Mouse (Mus musculus) retina, postnatal 1 day (tissue): ENCODE measurements at regions not wholly inside any gene's neighbourhood (a gene's known extent, or its start where the extent isn't known, plus 50 kb on each side); places are given as distances from the start of the nearest gene placed in this dataset.
A peak's percentile ranks its signal among the peaks of the same experiment; 100 is the strongest.

Experiments used
- DNase-seq: peaks from one replicate; pipeline ENCODE4 v3.0.0-alpha.2; 2012

- DNase-seq: no peak
Observed at GRCm38 (mm10) chr4:47630006-47630405, 155.5 kb downstream of the Sec61b start.

GRCm38 (mm10) chr4:47630427-47630826 lies 156.0 kb downstream of the Sec61b start:
- no peak for DNase-seq

GRCm38 (mm10) chr4:47638876-47639494 lies 164.5 kb downstream of the Sec61b start:
- no peak for DNase-seq

GRCm38 (mm10) chr4:47645093-47645492 lies 170.6 kb downstream of the Sec61b start:
- DNase-seq: peak; percentile 17

GRCm38 (mm10) chr4:47648701-47649100 lies 174.2 kb downstream of the Sec61b start:
- DNase-seq: peak; percentile 94

GRCm38 (mm10) chr4:47649951-47650350 lies 175.5 kb downstream of the Sec61b start:
- peak; percentile 26 for DNase-seq

- no peak for DNase-seq
Observed at GRCm38 (mm10) chr4:47651521-47651920, 177.1 kb downstream of the Sec61b start.

GRCm38 (mm10) chr4:47653143-47653542 lies 178.7 kb downstream of the Sec61b start:
- DNase-seq: peak; percentile 96

- DNase-seq: no peak
Observed at GRCm38 (mm10) chr4:47669519-47669918, 195.1 kb downstream of the Sec61b start.

- DNase-seq: no peak
Observed at GRCm38 (mm10) chr4:47670476-47670875, 196.0 kb downstream of the Sec61b start.

GRCm38 (mm10) chr4:47671362-47671761 lies 196.9 kb downstream of the Sec61b start:
- DNase-seq: no peak

GRCm38 (mm10) chr4:47681141-47681540 lies 206.7 kb downstream of the Sec61b start:
- no peak for DNase-seq

- no peak for DNase-seq
Observed at GRCm38 (mm10) chr4:47691207-47691606, 216.7 kb downstream of the Sec61b start.

- DNase-seq: no peak
Observed at GRCm38 (mm10) chr4:47692654-47693053, 218.2 kb downstream of the Sec61b start.

- DNase-seq: no peak
Observed at GRCm38 (mm10) chr4:47693221-47693620, 218.8 kb downstream of the Sec61b start.

- DNase-seq: no peak
Observed at GRCm38 (mm10) chr4:47697071-47697470, 222.6 kb downstream of the Sec61b start.

- peak; percentile 3 for DNase-seq
Observed at GRCm38 (mm10) chr4:47698514-47698913, 224.1 kb downstream of the Sec61b start.

- DNase-seq: no peak
Observed at GRCm38 (mm10) chr4:47698926-47699325, 224.5 kb downstream of the Sec61b start.

- no peak for DNase-seq
Observed at GRCm38 (mm10) chr4:47703501-47703900, 229.0 kb downstream of the Sec61b start.

GRCm38 (mm10) chr4:47704607-47705006 lies 230.1 kb downstream of the Sec61b start:
- DNase-seq: no peak

- no peak for DNase-seq
Observed at GRCm38 (mm10) chr4:47707966-47708365, 233.5 kb downstream of the Sec61b start.

- DNase-seq: no peak
Observed at GRCm38 (mm10) chr4:47713387-47713786, 238.9 kb downstream of the Sec61b start.

- DNase-seq: peak; percentile 33
Observed at GRCm38 (mm10) chr4:47724331-47725004, 250.0 kb downstream of the Sec61b start.

GRCm38 (mm10) chr4:47725005-47725340 lies 250.5 kb downstream of the Sec61b start:
- no peak for DNase-seq
